7 mouse cellular contexts compared by ENCODE assay signal in the genomic region with DNA sequence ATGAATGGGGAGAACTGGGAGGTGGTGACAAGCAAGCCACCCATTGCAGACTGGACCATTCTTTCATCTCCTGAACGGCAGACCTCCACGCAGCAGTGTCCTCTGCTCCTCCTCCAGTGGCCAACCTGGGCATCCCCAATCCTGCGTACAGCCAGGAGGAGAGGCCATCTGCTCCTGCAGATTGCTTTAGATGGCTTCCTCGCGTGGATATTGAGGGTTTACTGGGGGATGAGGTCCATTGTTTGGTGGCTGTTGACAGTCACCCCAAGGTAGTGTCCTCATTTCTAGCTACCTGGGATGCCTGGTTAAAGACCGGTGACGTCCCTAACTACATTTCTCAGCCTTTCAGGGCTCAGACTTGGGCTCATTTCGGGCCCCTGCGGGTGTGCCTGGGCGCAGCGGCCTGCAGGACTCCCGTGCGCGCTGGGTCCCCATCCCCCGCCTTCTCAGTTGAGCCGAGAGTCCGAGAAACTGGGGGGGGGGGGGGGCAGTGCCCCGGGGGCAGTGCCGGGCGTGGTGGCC. TPM values are rescaled to one million over a fixed set of nuclear protein-coding genes. Genes with fewer than 3 reads are reported as not detected.
A peak's percentile ranks its signal among the peaks of the same experiment; 100 is the strongest.
DNase-seq lines count a peak whose midpoint lies in the region; ATAC-seq and TF ChIP-seq lines count a peak whose summit lies in the region.

No protein-coding gene starts in this region.

- 10% methylated on average over 14 of the region's 20 CpGs for WGBS in embryonic facial prominence, embryonic 14.5 days
- 15% methylated on average over 19 of the region's 20 CpGs for WGBS in intestine, postnatal 0 days
- 22% methylated on average over 20 of the region's 20 CpGs for WGBS in small intestine, adult 2 months

- ATAC-seq in megakaryocyte, adult 5-6 weeks (ENCODE audit: poor library complexity, severe bottlenecking): no peak
- no peak for ATAC-seq in embryonic facial prominence, embryonic 14.5 days (ENCODE audit: low read depth)
- peak; percentile 7; the same call in 1 of the 2 replicates for ATAC-seq in intestine, postnatal 0 days
- no peak for ATAC-seq in megakaryocyte progenitor cell, adult 5-6 weeks (replicated peaks; ENCODE audit: poor library complexity)

- H3K9me3 ChIP-seq in megakaryocyte, embryonic 14.5 days: no peaks in the 10 kb centered on the region
- no peaks in the 10 kb centered on the region for H3K9me3 ChIP-seq in embryonic facial prominence, embryonic 14.5 days (ENCODE audit: control insufficient read depth, low read length)
- H3K9me3 ChIP-seq in intestine, postnatal 0 days (ENCODE audit: control insufficient read depth): no peaks in the 10 kb centered on the region

- H3K4me3 ChIP-seq in megakaryocyte, embryonic 14.5 days (replicated peaks): peak overlapping the region; percentile 95
- H3K4me3 ChIP-seq in embryonic facial prominence, embryonic 14.5 days (ENCODE audit: low read depth, low read length): peak overlapping the region; percentile 68
- peak overlapping the region; percentile 62 for H3K4me3 ChIP-seq in intestine, postnatal 0 days (ENCODE audit: low read depth, low read length)
- peak overlapping the region; percentile 61 for H3K4me3 ChIP-seq in small intestine, adult 2 months (ENCODE audit: low read depth, low read length)

- TF ChIP-seq CTCF in intestine, postnatal 0 days (IDR thresholded peaks at IDR 0.05; ENCODE audit: low read depth): no peak
- no peak for TF ChIP-seq CTCF in small intestine, adult 2 months (IDR thresholded peaks at IDR 0.05; ENCODE audit: extremely low read depth, insufficient read length, insufficient replicate concordance, low read depth, low read length)

- peak overlapping the region; percentile 73 for H3K9ac ChIP-seq in embryonic facial prominence, embryonic 14.5 days (ENCODE audit: low read depth, low read length)
- peak overlapping the region; percentile 51; the same call in 1 of the 2 replicates for H3K9ac ChIP-seq in intestine, postnatal 0 days (ENCODE audit: low read depth, low read length)

- H3K4me2 ChIP-seq in embryonic facial prominence, embryonic 14.5 days (ENCODE audit: low read depth, low read length): peak overlapping the region; percentile 86
- H3K4me2 ChIP-seq in intestine, postnatal 0 days (replicated peaks; ENCODE audit: low read depth): peak overlapping the region; percentile 98

- peaks cover 63% of the 10 kb centered on the region for H3K27me3 ChIP-seq in megakaryocyte, embryonic 14.5 days (replicated peaks)
- H3K27me3 ChIP-seq in embryonic facial prominence, embryonic 14.5 days (replicated peaks; ENCODE audit: control insufficient read depth, insufficient read depth, low read length): no peaks in the 10 kb centered on the region
- H3K27me3 ChIP-seq in intestine, postnatal 0 days (replicated peaks; ENCODE audit: control insufficient read depth, insufficient read depth, low read length): no peaks in the 10 kb centered on the region
- H3K27me3 ChIP-seq in small intestine, adult 2 months (ENCODE audit: control insufficient read depth, insufficient read depth, low read length): peaks cover 3% of the 10 kb centered on the region; the same call in 1 of the 2 replicates

- H3K36me3 ChIP-seq in megakaryocyte, embryonic 14.5 days (replicated peaks; ENCODE audit: low read length): peaks cover 30% of the 10 kb centered on the region
- H3K36me3 ChIP-seq in embryonic facial prominence, embryonic 14.5 days (ENCODE audit: control insufficient read depth, insufficient read depth, low read length): no peaks in the 10 kb centered on the region; the same call in 1 of the 2 replicates
- H3K36me3 ChIP-seq in intestine, postnatal 0 days (ENCODE audit: control insufficient read depth, insufficient read depth): peaks cover 6% of the 10 kb centered on the region; the same call in 1 of the 2 replicates
- H3K36me3 ChIP-seq in small intestine, adult 2 months (ENCODE audit: control insufficient read depth, insufficient read depth, low read length): no peaks in the 10 kb centered on the region

- peaks cover 68% of the 10 kb centered on the region for H3K4me1 ChIP-seq in megakaryocyte, embryonic 14.5 days
- H3K4me1 ChIP-seq in embryonic facial prominence, embryonic 14.5 days (ENCODE audit: control insufficient read depth, insufficient read depth, low read length): peaks cover 16% of the 10 kb centered on the region
- peaks cover 3% of the 10 kb centered on the region; the same call in 1 of the 2 replicates for H3K4me1 ChIP-seq in intestine, postnatal 0 days (replicated peaks; ENCODE audit: control insufficient read depth, insufficient read depth, low read length)
- peaks cover 19% of the 10 kb centered on the region for H3K4me1 ChIP-seq in small intestine, adult 2 months (ENCODE audit: control insufficient read depth, insufficient read depth, insufficient read length, low read length)

- peak overlapping the region; percentile 44 for H3K27ac ChIP-seq in embryonic facial prominence, embryonic 14.5 days (replicated peaks; ENCODE audit: low read depth, low read length)
- no peak overlapping the region for H3K27ac ChIP-seq in intestine, postnatal 0 days (ENCODE audit: low read depth, low read length)
- H3K27ac ChIP-seq in small intestine, adult 2 months (ENCODE audit: insufficient read depth, low read depth, low read length): no peak overlapping the region

- DNase-seq in embryonic facial prominence, embryonic 14.5 days (ENCODE audit: low spot score): no peak
- DNase-seq in left cerebral cortex, adult 11 months (ENCODE audit: low spot score): no peak

- TF ChIP-seq POLR2A in small intestine, adult 2 months (IDR thresholded peaks at IDR 0.05; ENCODE audit: low read depth, low read length): no peak

RNA-seq across cellular contexts. Expression of a gene that starts 0.4 kb away (rescaled TPM):
- polyA plus RNA-seq in megakaryocyte, embryonic 14.5 days (2012; ENCODE audit: insufficient read depth, low replicate concordance): 3.6 and 19.1 TPM in 2 replicates
- 0.76 and 0.91 TPM in 2 replicates for total RNA-seq in megakaryocyte, adult 5-6 weeks (2015)
- 1.8 and 1.9 TPM in 2 replicates for total RNA-seq in megakaryocyte, adult 5-6 weeks (2017)
- polyA plus RNA-seq in embryonic facial prominence, embryonic 14.5 days (2014; fragmentation: Nextera tagmentation; extraction: Ambion mirVana): 15.6 and 20.9 TPM in 2 replicates
- 4.7 and 4.8 TPM in 2 replicates for polyA plus RNA-seq in intestine, postnatal 0 days (2015; fragmentation: Nextera tagmentation; extraction: Ambion mirVana)
- 7.6 and 18.9 TPM in 2 replicates for polyA plus RNA-seq in small intestine, adult 2 months (2012; rRNA removed)
- 1.4 and 2.1 TPM in 2 replicates for total RNA-seq in megakaryocyte progenitor cell, adult 5-6 weeks (2015)
- 2.1 and 2.8 TPM in 2 replicates for total RNA-seq in megakaryocyte progenitor cell, adult 5-6 weeks (2017)

RNA-seq across cellular contexts. Expression of a gene that starts 39.5 kb away (rescaled TPM):
- polyA plus RNA-seq in megakaryocyte, embryonic 14.5 days (2012; ENCODE audit: insufficient read depth, low replicate concordance): 2.0 and 8.8 TPM in 2 replicates
- total RNA-seq in megakaryocyte, adult 5-6 weeks (2015): 3.1 and 5.6 TPM in 2 replicates
- total RNA-seq in megakaryocyte, adult 5-6 weeks (2017): 7.1 and 11.8 TPM in 2 replicates
- 48.1 and 54.4 TPM in 2 replicates for polyA plus RNA-seq in embryonic facial prominence, embryonic 14.5 days (2014; fragmentation: Nextera tagmentation; extraction: Ambion mirVana)
- 63.6 and 65.8 TPM in 2 replicates for polyA plus RNA-seq in intestine, postnatal 0 days (2015; fragmentation: Nextera tagmentation; extraction: Ambion mirVana)
- polyA plus RNA-seq in small intestine, adult 2 months (2012; rRNA removed): 4.1 and 4.3 TPM in 2 replicates
- 3.0 and 4.6 TPM in 2 replicates for total RNA-seq in megakaryocyte progenitor cell, adult 5-6 weeks (2015)
- total RNA-seq in megakaryocyte progenitor cell, adult 5-6 weeks (2017): 3.4 and 3.9 TPM in 2 replicates

RNA-seq across cellular contexts. Expression of a gene that starts 39.5 kb away (rescaled TPM):
- not detected in 2 replicates for polyA plus RNA-seq in megakaryocyte, embryonic 14.5 days (2012; ENCODE audit: insufficient read depth, low replicate concordance)
- not detected in 2 replicates for total RNA-seq in megakaryocyte, adult 5-6 weeks (2015)
- total RNA-seq in megakaryocyte, adult 5-6 weeks (2017): not detected in 2 replicates
- polyA plus RNA-seq in embryonic facial prominence, embryonic 14.5 days (2014; fragmentation: Nextera tagmentation; extraction: Ambion mirVana): 1.5 and 2.2 TPM in 2 replicates
- 0.61 and 0.89 TPM in 2 replicates for polyA plus RNA-seq in intestine, postnatal 0 days (2015; fragmentation: Nextera tagmentation; extraction: Ambion mirVana)
- 0.09 and 0.18 TPM in 2 replicates for polyA plus RNA-seq in small intestine, adult 2 months (2012; rRNA removed)
- 0.15 and 1.1 TPM in 2 replicates for total RNA-seq in megakaryocyte progenitor cell, adult 5-6 weeks (2015)
- not detected in 2 replicates for total RNA-seq in megakaryocyte progenitor cell, adult 5-6 weeks (2017)
